Mouse (Mus musculus): ENCODE data around the gene Cblc. TPM values are rescaled to one million over a fixed set of nuclear protein-coding genes. Genes with fewer than 3 reads are reported as not detected.

Gene Cblc
- 1.0 TPM for total RNA-seq (2023)

DNA sequence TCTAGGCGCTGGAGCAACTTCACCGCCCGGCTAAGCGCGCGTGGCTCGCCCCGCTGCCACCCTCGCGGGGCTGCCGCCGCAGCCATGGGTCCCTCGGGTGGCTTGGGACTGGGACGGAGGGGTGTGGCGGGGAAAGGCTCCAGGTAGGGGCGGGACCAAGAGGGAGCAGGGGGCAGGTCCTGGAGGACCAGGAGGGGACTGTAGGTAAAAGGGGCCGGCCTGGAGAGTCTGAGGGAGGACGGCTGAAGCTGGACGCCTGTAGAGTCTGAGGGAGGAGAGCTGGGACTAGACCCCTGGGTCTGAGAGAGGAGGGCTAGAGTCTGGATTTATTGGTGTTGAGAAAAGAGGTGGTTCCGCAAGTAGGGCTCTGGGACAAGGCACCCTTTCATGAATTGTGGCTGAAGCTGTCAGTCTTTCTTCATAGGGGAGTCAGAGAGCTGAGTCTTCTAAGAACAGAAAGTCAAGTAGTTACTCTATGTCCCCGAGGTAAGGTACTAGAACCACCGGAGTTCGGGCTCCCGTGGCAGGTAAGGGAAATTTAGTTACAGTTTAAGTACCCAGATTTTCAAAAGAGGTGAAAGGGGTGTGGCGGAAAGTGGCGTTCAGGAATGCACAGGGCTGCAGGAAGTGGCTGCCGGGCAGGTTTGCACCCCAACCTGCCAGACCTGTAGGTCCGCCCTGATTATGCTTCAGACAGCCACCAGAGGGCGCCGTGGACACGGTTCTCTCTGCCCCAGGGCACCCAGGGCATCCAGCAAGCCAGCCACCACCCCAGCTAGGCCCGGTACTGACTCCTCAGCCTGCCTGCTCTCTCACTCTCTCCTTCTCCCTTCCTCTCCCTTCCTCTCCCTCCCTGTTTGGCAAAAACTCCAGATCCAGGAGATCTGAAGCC, at the start of gene Cblc:
Cblc (minus strand) TSS at position 113 of the 892 bp plus-strand sequence.

GRCm38 (mm10) chr7:19822604-19823058, 26.0 kb upstream of the Cblc start, which contains the start of gene Bcl3:
TSS of gene Bcl3 (minus strand) at chr7:19822770.

DNA sequence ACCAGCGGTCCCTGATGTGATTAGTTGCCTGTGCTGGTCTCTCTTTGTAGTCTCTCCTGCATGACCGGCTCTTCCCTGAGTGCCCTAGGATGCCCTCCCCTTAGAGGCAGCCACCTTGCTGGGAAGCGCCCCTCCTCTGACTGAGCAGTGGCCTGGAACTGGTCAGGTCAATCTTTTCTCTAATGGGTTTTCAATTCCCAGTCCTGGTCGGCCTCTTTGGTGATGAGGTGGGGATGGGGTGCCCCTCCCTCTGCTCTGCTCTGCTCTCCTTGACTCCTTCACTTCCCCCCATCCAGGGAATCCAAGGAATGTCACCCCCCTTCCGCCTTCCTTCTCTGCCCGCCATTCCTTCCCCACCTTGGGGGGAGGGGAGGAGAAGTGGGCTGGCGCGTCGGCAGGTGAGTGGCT, 25.6 kb downstream of the Cblc start, which contains the start of gene Bcam:
Bcam (minus strand) TSS at position 33 of the 408 bp plus-strand sequence.

DNA sequence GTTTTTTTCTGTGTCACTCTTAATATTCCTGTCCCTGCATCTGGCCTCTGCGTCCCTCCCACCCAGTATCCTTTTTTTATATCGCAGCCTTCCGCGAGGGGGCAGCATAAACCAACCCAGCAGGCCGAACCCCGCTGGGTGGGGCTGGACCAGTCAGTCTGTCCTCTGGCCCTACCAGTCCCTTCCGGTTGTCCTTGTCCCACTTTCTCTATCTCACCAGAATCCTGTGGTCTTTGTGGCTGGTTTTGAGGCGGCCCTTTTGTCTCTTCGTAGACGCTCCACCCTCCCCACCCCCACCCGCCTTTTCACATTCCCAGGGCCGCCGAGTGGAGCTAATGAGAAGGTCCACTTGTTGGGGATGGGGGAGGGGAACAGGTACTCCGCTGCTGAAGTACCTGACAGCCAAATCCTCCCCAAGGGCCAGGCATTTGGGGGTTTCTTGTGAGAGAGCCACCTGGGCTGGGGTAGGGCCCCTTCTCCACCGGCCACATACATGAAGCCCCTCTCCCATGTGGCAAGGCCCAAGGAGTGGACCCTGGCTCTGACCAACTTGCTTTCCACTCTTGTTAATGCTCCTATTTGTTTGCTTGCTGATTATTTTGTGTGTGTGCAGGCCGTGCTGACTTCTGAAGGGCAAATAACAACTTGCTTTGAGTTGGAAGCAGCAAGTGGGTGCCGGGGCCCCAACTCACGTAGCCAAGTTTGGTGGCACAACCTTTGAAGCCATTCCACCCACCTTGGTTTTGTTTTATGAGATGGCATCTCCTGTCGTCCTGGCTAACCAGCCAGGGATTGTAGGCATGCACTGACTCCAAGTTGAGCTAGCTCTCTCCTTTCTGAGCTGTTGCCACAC, 46.2 kb downstream of the Cblc start, which contains the start of gene Nectin2:
Nectin2 (minus strand) TSS at position 267 of the 853 bp plus-strand sequence.

Other genes starting within 250 kb of the Cblc start
- gene Ppp1r37, start 233.7 kb downstream of the Cblc start, total RNA-seq (2023): 51.4 TPM
- 2.4 TPM for gene Zfp296, start 219.5 kb downstream of the Cblc start, total RNA-seq (2023)
- 48.1 TPM for gene Gemin7, start 219.2 kb downstream of the Cblc start, total RNA-seq (2023)
- gene Clasrp, start 192.3 kb downstream of the Cblc start, total RNA-seq (2023): 87.8 TPM
- gene Relb, start 167.4 kb downstream of the Cblc start, total RNA-seq (2023): 44.9 TPM
- gene Clptm1, start 131.8 kb downstream of the Cblc start, total RNA-seq (2023): 70.1 TPM
- 2.1 TPM for gene Apoc2, start 118.9 kb downstream of the Cblc start, total RNA-seq (2023)
- gene Gm44805, start 115.4 kb downstream of the Cblc start, total RNA-seq (2023): not detected
- gene Apoc4, start 115.3 kb downstream of the Cblc start, total RNA-seq (2023): not detected
- 1.4 TPM for gene Apoc1, start 104.1 kb downstream of the Cblc start, total RNA-seq (2023)
- gene Apoe, start 97.6 kb downstream of the Cblc start, total RNA-seq (2023): 33.1 TPM
- 59.7 TPM for gene Tomm40, start 81.4 kb downstream of the Cblc start, total RNA-seq (2023)
- not detected for gene Nectin2, start 46.3 kb downstream of the Cblc start, total RNA-seq (2023)
- gene Bcam, start 25.8 kb downstream of the Cblc start, total RNA-seq (2023): not detected
- gene Bcl3, start 26.0 kb upstream of the Cblc start, total RNA-seq (2023): 14.5 TPM
- not detected for gene Gm19345, start 55.2 kb upstream of the Cblc start, total RNA-seq (2023)
- 2.1 TPM for gene Ceacam16, start 64.5 kb upstream of the Cblc start, total RNA-seq (2023)
- gene Ceacam19, start 91.2 kb upstream of the Cblc start, total RNA-seq (2023): not detected
- gene Pvr, start 124.4 kb upstream of the Cblc start, total RNA-seq (2023): 40.8 TPM
- gene Igsf23, start 153.9 kb upstream of the Cblc start, total RNA-seq (2023): 0.89 TPM
- not detected for gene Ceacam20, start 168.6 kb upstream of the Cblc start, total RNA-seq (2023)
- not detected for gene Nlrp9b, start 194.7 kb upstream of the Cblc start, total RNA-seq (2023)